Comparison of ENCODE assay signal across 10 mouse cellular contexts in genomic region chr11:111212038-111212701, GRCm38 (mm10).
DNase-seq lines count a peak whose midpoint lies in the region; ATAC-seq and TF ChIP-seq lines count a peak whose summit lies in the region.
"Had no signal": no experiment of that assay in that cellular context is flagged by ENCODE, and none has a peak within 500 bp of the region (broad histone marks: within the 10 kb centered on the region; RNA-seq: fewer than 3 reads in every experiment).

No protein-coding gene starts in this region.

- no peak overlapping the region for H3K27ac ChIP-seq in limb, embryonic 14.5 days (replicated peaks; ENCODE audit: low read depth, low read length)
- no peak overlapping the region for H3K27ac ChIP-seq in layer of hippocampus, adult 2 months
- H3K27ac ChIP-seq: lung, embryonic 15.5 days had no signal

- TF ChIP-seq CTCF in layer of hippocampus, adult 2 months (conservative IDR thresholded peaks at IDR 0.05) = no peak

- 70% methylated on average over 5 of the region's 5 CpGs for WGBS in limb, embryonic 14.5 days

- no peak overlapping the region for H3K9ac ChIP-seq in limb, embryonic 14.5 days (ENCODE audit: low read depth, low read length, severe bottlenecking)
- H3K9ac ChIP-seq: lung, embryonic 15.5 days had no signal

- no peaks in the 10 kb centered on the region for H3K9me3 ChIP-seq in limb, embryonic 14.5 days (ENCODE audit: control insufficient read depth, low read length)
- H3K9me3 ChIP-seq: lung, embryonic 15.5 days had no signal

- no peak for ATAC-seq in limb, embryonic 14.5 days (ENCODE audit: low FRiP score, low read depth)

- no peaks in the 10 kb centered on the region for H3K36me3 ChIP-seq in limb, embryonic 14.5 days (ENCODE audit: control insufficient read depth, insufficient read depth, low read length)
- H3K36me3 ChIP-seq: lung, embryonic 15.5 days had no signal

- no peak overlapping the region for H3K4me3 ChIP-seq in limb, embryonic 14.5 days (replicated peaks; ENCODE audit: low read length)
- no peak overlapping the region for H3K4me3 ChIP-seq in layer of hippocampus, adult 2 months
- H3K4me3 ChIP-seq: lung, embryonic 15.5 days had no signal

- H3K27me3 ChIP-seq in limb, embryonic 14.5 days (ENCODE audit: control insufficient read depth, insufficient read depth, low read length) = no peaks in the 10 kb centered on the region
- H3K27me3 ChIP-seq: lung, embryonic 15.5 days had no signal

- peak; percentile 68 for DNase-seq in embryo, embryonic 10 days (ENCODE audit: low spot score)
- no peak for DNase-seq in embryo, embryonic 9.5 days (ENCODE audit: extremely low spot score)
- DNase-seq in right cerebral cortex, postnatal 10 days (ENCODE audit: low spot score in 2 of 2) = peak; percentile 31 to 39
- no peak for DNase-seq in right cerebral cortex, adult 2 months (ENCODE audit: low spot score in 2 of 2)
- DNase-seq in limb, embryonic 14.5 days (ENCODE audit: low spot score) = peak; percentile 9
- DNase-seq in layer of hippocampus, adult 2 months (ENCODE audit: low spot score in 2 of 2) = no peak
- no peak for DNase-seq in cerebellum, adult 18-20 months
- DNase-seq in kidney, adult 9 months = no peak
- DNase-seq: thymus, postnatal 14 days had no signal

- TF ChIP-seq POLR2A in limb, embryonic 14.5 days (IDR thresholded peaks at IDR 0.05; ENCODE audit: borderline replicate concordance, extremely low read depth, insufficient read depth, insufficient read length) = no peak

- no peak overlapping the region for H3K4me2 ChIP-seq in limb, embryonic 14.5 days (replicated peaks; ENCODE audit: low read depth, low read length, severe bottlenecking)
- H3K4me2 ChIP-seq: lung, embryonic 15.5 days had no signal

- peaks cover 8% of the 10 kb centered on the region; the same call in 1 of the 2 replicates for H3K4me1 ChIP-seq in limb, embryonic 14.5 days (ENCODE audit: control insufficient read depth, insufficient read depth, low read length)

Comparison
In these comparisons a context has a peak if more than half of its experiments do, and no peak if none do; other contexts are left out.
1. DNase-seq: peak in embryo, embryonic 10 days (single experiment), right cerebral cortex, postnatal 10 days (2 of 2) and limb, embryonic 14.5 days (single experiment); none in embryo, embryonic 9.5 days (single experiment), right cerebral cortex, adult 2 months (0 of 2), layer of hippocampus, adult 2 months (0 of 2), cerebellum, adult 18-20 months (0 of 2) and kidney, adult 9 months (single experiment).